Mouse (Mus musculus) urinary bladder, adult 2 months (tissue): ENCODE results near the gene Dnah17. TPM values are rescaled to one million over a fixed set of nuclear protein-coding genes. Genes with fewer than 3 reads are reported as not detected.

Experiments
- DNase-seq: peaks from one replicate; pipeline ENCODE4 v3.0.0; 2022; ENCODE audit warnings: low spot score
- polyA plus RNA-seq: library from polyadenylated mRNA; depleted of rRNA; stranded (reverse); fragments of >200 nt; gene quantifications from 2 replicates; pipeline ENCODE4 v1.2.3, GENCODE M21; 2012; rRNA removed

The Dnah17 gene
- 0.01 and 0.06 TPM in 2 replicates for polyA plus RNA-seq

- DNase-seq = no peak
Observed at GRCm38 (mm10) chr11:118130534-118130933, at the start of gene Dnah17. TSS of gene Dnah17 (minus strand) at chr11:118130634.

GRCm38 (mm10) chr11:118180199-118180598, 49.8 kb upstream of the Dnah17 start:
- no peak for DNase-seq

- no peak for DNase-seq
Observed at GRCm38 (mm10) chr11:118178236-118178635, 47.8 kb upstream of the Dnah17 start.

- DNase-seq = no peak
Observed at GRCm38 (mm10) chr11:118174752-118175151, 44.3 kb upstream of the Dnah17 start.

- DNase-seq = no peak
Observed at GRCm38 (mm10) chr11:118172768-118173167, 42.3 kb upstream of the Dnah17 start.

- no peak for DNase-seq
Observed at GRCm38 (mm10) chr11:118170333-118170732, 39.9 kb upstream of the Dnah17 start.

GRCm38 (mm10) chr11:118168714-118169113, 38.3 kb upstream of the Dnah17 start:
- no peak for DNase-seq

- no peak for DNase-seq
Observed at GRCm38 (mm10) chr11:118166626-118167025, 36.2 kb upstream of the Dnah17 start.

GRCm38 (mm10) chr11:118165681-118166080, 35.2 kb upstream of the Dnah17 start:
- DNase-seq = no peak

GRCm38 (mm10) chr11:118164566-118164965, 34.1 kb upstream of the Dnah17 start:
- no peak for DNase-seq

GRCm38 (mm10) chr11:118162245-118162644, 31.8 kb upstream of the Dnah17 start:
- DNase-seq = no peak

GRCm38 (mm10) chr11:118161240-118161639, 30.8 kb upstream of the Dnah17 start:
- no peak for DNase-seq

- DNase-seq = no peak
Observed at GRCm38 (mm10) chr11:118160763-118161162, 30.3 kb upstream of the Dnah17 start.

GRCm38 (mm10) chr11:118158753-118159152, 28.3 kb upstream of the Dnah17 start:
- DNase-seq = no peak

- DNase-seq = no peak
Observed at GRCm38 (mm10) chr11:118156480-118157060, 26.1 kb upstream of the Dnah17 start.

GRCm38 (mm10) chr11:118152964-118153363, 22.5 kb upstream of the Dnah17 start:
- no peak for DNase-seq

GRCm38 (mm10) chr11:118151423-118152180, 21.2 kb upstream of the Dnah17 start:
- DNase-seq = no peak

GRCm38 (mm10) chr11:118150115-118150701, 19.8 kb upstream of the Dnah17 start:
- DNase-seq = no peak

GRCm38 (mm10) chr11:118147877-118148637, 17.6 kb upstream of the Dnah17 start:
- DNase-seq = no peak

GRCm38 (mm10) chr11:118146446-118146845, 16.0 kb upstream of the Dnah17 start:
- no peak for DNase-seq

- DNase-seq = no peak
Observed at GRCm38 (mm10) chr11:118145771-118146351, 15.4 kb upstream of the Dnah17 start.

GRCm38 (mm10) chr11:118145092-118145491, 14.7 kb upstream of the Dnah17 start:
- no peak for DNase-seq
